Mouse (Mus musculus): ENCODE measurements around the gene Perp. TPM values are rescaled to one million over a fixed set of nuclear protein-coding genes. Genes with fewer than 3 reads are reported as not detected.

The Perp gene
- polyA plus RNA-seq, 1 experiment from 2014 or later = 42.6 TPM

DNA sequence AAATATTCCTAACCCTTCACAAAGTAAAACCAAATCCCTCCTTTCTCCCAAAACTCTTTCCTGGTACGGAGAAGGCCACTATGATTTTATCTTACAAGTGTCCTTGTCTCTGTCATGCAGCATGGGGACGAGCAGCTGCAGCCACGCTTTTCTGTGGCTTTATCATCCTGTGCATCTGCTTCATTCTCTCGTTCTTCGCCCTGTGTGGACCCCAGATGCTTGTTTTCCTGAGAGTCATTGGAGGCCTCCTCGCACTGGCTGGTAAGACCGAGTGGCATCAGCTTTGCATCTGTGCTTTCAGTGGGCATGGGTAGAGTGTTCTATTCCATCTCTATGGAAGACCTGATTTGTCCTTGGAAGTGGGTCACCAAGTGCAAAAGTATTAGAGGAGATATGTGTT lies 8.6 kb downstream of the Perp start:
- Histone ChIP-seq H3K4me2 (ENCODE audit: low read depth, low read length) (no peak overlapping the region), H3K4me3 (ENCODE audit: low read depth, low read length) (no peak overlapping the region), H3K27me3 (ENCODE audit: control insufficient read depth, insufficient read depth, low read length) (no peaks in the 10 kb centered on the region), H3K4me1 (ENCODE audit: control insufficient read depth, insufficient read depth, low read length) (no peaks in the 10 kb centered on the region), H3K36me3 (replicated peaks; ENCODE audit: control insufficient read depth, insufficient read depth, low read depth, low read length) (no peaks in the 10 kb centered on the region), H3K9ac (replicated peaks; ENCODE audit: low read length) (no peak overlapping the region), H3K9me3 (replicated peaks; ENCODE audit: control insufficient read depth, low read length) (no peaks in the 10 kb centered on the region), H3K27ac (replicated peaks; ENCODE audit: low read depth, low read length) (no peak overlapping the region)
- WGBS = 89% methylated on average over 7 of the region's 7 CpGs
- ATAC-seq (replicated peaks; ENCODE audit: insufficient number of reproducible peaks, low FRiP score, low TSS enrichment, low read depth) = no peak
- no peak for DNase-seq (ENCODE audit: low spot score)

GRCm38 (mm10) chr10:18857244-18857643 lies 12.4 kb downstream of the Perp start:
- no peak overlapping the region for H3K27ac ChIP-seq (replicated peaks; ENCODE audit: low read depth, low read length)

GRCm38 (mm10) chr10:18859632-18860031 lies 14.8 kb downstream of the Perp start:
- WGBS = 34% methylated on average over 3 of the region's 3 CpGs
- no peaks in the 10 kb centered on the region for H3K4me1 ChIP-seq (ENCODE audit: control insufficient read depth, insufficient read depth, low read length)
- H3K9ac ChIP-seq (replicated peaks; ENCODE audit: low read length) = no peak overlapping the region
- ATAC-seq (replicated peaks; ENCODE audit: insufficient number of reproducible peaks, low FRiP score, low TSS enrichment, low read depth) = no peak
- no peaks in the 10 kb centered on the region for H3K9me3 ChIP-seq (replicated peaks; ENCODE audit: control insufficient read depth, low read length)
- no peak for DNase-seq (ENCODE audit: low spot score)
- no peaks in the 10 kb centered on the region for H3K36me3 ChIP-seq (replicated peaks; ENCODE audit: control insufficient read depth, insufficient read depth, low read depth, low read length)
- no peaks in the 10 kb centered on the region for H3K27me3 ChIP-seq (ENCODE audit: control insufficient read depth, insufficient read depth, low read length)
- H3K4me3 ChIP-seq (ENCODE audit: low read depth, low read length) = no peak overlapping the region
- no peak overlapping the region for H3K4me2 ChIP-seq (ENCODE audit: low read depth, low read length)
- H3K27ac ChIP-seq (replicated peaks; ENCODE audit: low read depth, low read length) = no peak overlapping the region

More at GRCm38 (mm10) chr10:18857244-18857643, 12.4 kb downstream of the Perp start:
- WGBS = 81% methylated on average over 4 of the region's 4 CpGs
- no peak for ATAC-seq (replicated peaks; ENCODE audit: insufficient number of reproducible peaks, low FRiP score, low TSS enrichment, low read depth)
- H3K36me3 ChIP-seq (replicated peaks; ENCODE audit: control insufficient read depth, insufficient read depth, low read depth, low read length) = no peaks in the 10 kb centered on the region
- H3K9ac ChIP-seq (replicated peaks; ENCODE audit: low read length) = no peak overlapping the region
- no peak overlapping the region for H3K4me2 ChIP-seq (ENCODE audit: low read depth, low read length)
- no peak overlapping the region for H3K4me3 ChIP-seq (ENCODE audit: low read depth, low read length)
- H3K27me3 ChIP-seq (ENCODE audit: control insufficient read depth, insufficient read depth, low read length) = no peaks in the 10 kb centered on the region
- DNase-seq (ENCODE audit: low spot score) = no peak
- no peaks in the 10 kb centered on the region for H3K4me1 ChIP-seq (ENCODE audit: control insufficient read depth, insufficient read depth, low read length)
- H3K9me3 ChIP-seq (replicated peaks; ENCODE audit: control insufficient read depth, low read length) = no peaks in the 10 kb centered on the region

GRCm38 (mm10) chr10:18860119-18860824 lies 15.5 kb downstream of the Perp start:
- H3K27ac ChIP-seq (replicated peaks; ENCODE audit: low read depth, low read length) = no peak overlapping the region
- WGBS = 50% methylated on average over 5 of the region's 5 CpGs
- no peak for ATAC-seq (replicated peaks; ENCODE audit: insufficient number of reproducible peaks, low FRiP score, low TSS enrichment, low read depth)

DNA sequence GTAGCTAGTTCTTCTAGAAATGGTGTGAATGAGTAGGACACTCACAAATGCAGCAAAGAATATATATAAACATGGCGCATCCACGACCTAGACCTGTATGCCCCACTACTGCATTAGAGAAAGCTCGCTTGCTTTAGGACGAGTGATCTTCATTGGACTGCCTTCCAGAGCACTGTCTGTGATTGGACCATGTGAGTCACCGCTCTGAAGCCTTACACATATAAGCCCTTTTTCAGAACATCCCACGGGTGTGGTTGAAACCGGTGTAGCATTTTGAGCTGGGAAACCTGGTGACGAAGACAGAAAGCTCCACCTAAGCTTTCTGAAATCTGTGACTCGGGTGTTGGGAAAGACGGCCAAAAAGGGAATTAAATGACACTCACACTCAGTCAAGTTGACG lies 16.0 kb downstream of the Perp start:
- Histone ChIP-seq H3K27me3 (ENCODE audit: control insufficient read depth, insufficient read depth, low read length) (no peaks in the 10 kb centered on the region), H3K9ac (replicated peaks; ENCODE audit: low read length) (no peak overlapping the region), H3K36me3 (replicated peaks; ENCODE audit: control insufficient read depth, insufficient read depth, low read depth, low read length) (no peaks in the 10 kb centered on the region), H3K4me2 (ENCODE audit: low read depth, low read length) (no peak overlapping the region), H3K9me3 (replicated peaks; ENCODE audit: control insufficient read depth, low read length) (no peaks in the 10 kb centered on the region), H3K27ac (replicated peaks; ENCODE audit: low read depth, low read length) (no peak overlapping the region), H3K4me3 (ENCODE audit: low read depth, low read length) (no peak overlapping the region), H3K4me1 (ENCODE audit: control insufficient read depth, insufficient read depth, low read length) (no peaks in the 10 kb centered on the region)
- DNase-seq (ENCODE audit: low spot score) = no peak
- 87% methylated on average over 11 of the region's 11 CpGs for WGBS
- no peak for ATAC-seq (replicated peaks; ENCODE audit: insufficient number of reproducible peaks, low FRiP score, low TSS enrichment, low read depth)

More at GRCm38 (mm10) chr10:18860119-18860824, 15.5 kb downstream of the Perp start:
- Histone ChIP-seq H3K27me3 (ENCODE audit: control insufficient read depth, insufficient read depth, low read length) (no peaks in the 10 kb centered on the region), H3K36me3 (replicated peaks; ENCODE audit: control insufficient read depth, insufficient read depth, low read depth, low read length) (no peaks in the 10 kb centered on the region), H3K4me2 (ENCODE audit: low read depth, low read length) (no peak overlapping the region), H3K9ac (replicated peaks; ENCODE audit: low read length) (no peak overlapping the region), H3K4me3 (ENCODE audit: low read depth, low read length) (no peak overlapping the region), H3K4me1 (ENCODE audit: control insufficient read depth, insufficient read depth, low read length) (no peaks in the 10 kb centered on the region), H3K9me3 (replicated peaks; ENCODE audit: control insufficient read depth, low read length) (no peaks in the 10 kb centered on the region)
- no peak for DNase-seq (ENCODE audit: low spot score)

DNA sequence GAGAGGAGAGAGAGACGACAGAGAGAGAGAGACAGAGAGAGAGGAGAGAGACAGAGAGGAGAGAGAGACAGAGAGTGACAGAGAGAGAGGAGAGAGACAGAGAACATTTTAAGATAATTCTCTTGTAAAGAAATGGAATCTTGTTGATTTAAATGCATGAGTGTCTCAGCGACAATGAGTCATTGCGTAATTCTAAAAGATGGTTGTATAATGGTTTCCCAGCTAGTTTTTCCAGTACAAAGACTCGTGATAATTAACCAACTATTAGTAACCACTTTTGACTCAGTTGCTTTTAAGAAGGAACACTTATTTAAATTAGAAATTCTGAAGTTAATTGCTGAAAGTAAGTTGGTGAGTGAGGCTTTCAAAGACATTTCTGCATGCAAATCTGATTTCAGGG lies 16.6 kb downstream of the Perp start:
- 88% methylated on average over 4 of the region's 4 CpGs for WGBS
- no peaks in the 10 kb centered on the region for H3K36me3 ChIP-seq (replicated peaks; ENCODE audit: control insufficient read depth, insufficient read depth, low read depth, low read length)
- no peaks in the 10 kb centered on the region for H3K4me1 ChIP-seq (ENCODE audit: control insufficient read depth, insufficient read depth, low read length)
- no peak overlapping the region for H3K4me2 ChIP-seq (ENCODE audit: low read depth, low read length)
- H3K27ac ChIP-seq (replicated peaks; ENCODE audit: low read depth, low read length) = no peak overlapping the region
- no peak overlapping the region for H3K9ac ChIP-seq (replicated peaks; ENCODE audit: low read length)
- H3K9me3 ChIP-seq (replicated peaks; ENCODE audit: control insufficient read depth, low read length) = no peaks in the 10 kb centered on the region
- no peak overlapping the region for H3K4me3 ChIP-seq (ENCODE audit: low read depth, low read length)
- H3K27me3 ChIP-seq (ENCODE audit: control insufficient read depth, insufficient read depth, low read length) = no peaks in the 10 kb centered on the region
- DNase-seq (ENCODE audit: low spot score) = no peak
- ATAC-seq (replicated peaks; ENCODE audit: insufficient number of reproducible peaks, low FRiP score, low TSS enrichment, low read depth) = no peak

DNA sequence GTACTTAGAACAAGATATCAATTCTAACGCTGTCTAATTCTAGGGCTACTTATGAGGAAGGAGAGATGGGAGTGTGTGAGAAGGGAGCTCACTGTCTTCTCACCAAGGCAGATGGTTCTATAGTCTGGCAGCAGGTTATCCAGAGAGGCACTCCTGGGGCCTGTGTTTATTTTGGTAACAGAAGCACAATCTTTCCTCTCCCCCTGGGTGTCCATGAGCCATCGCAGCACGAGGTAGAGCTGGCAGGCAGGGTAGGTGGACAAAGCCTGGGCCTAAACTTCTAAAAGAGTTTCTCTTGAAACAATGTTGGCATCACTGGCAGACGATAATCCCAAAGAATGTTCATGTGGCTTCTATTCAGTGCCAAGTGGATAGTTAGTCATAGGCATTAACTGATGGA lies 18.5 kb downstream of the Perp start:
- Histone ChIP-seq H3K9ac (replicated peaks; ENCODE audit: low read length) (no peak overlapping the region), H3K27ac (replicated peaks; ENCODE audit: low read depth, low read length) (no peak overlapping the region), H3K9me3 (replicated peaks; ENCODE audit: control insufficient read depth, low read length) (no peaks in the 10 kb centered on the region), H3K36me3 (replicated peaks; ENCODE audit: control insufficient read depth, insufficient read depth, low read depth, low read length) (no peaks in the 10 kb centered on the region), H3K27me3 (ENCODE audit: control insufficient read depth, insufficient read depth, low read length) (no peaks in the 10 kb centered on the region), H3K4me1 (ENCODE audit: control insufficient read depth, insufficient read depth, low read length) (no peaks in the 10 kb centered on the region), H3K4me3 (ENCODE audit: low read depth, low read length) (no peak overlapping the region), H3K4me2 (ENCODE audit: low read depth, low read length) (no peak overlapping the region)
- 65% methylated on average over 4 of the region's 4 CpGs for WGBS
- ATAC-seq (replicated peaks; ENCODE audit: insufficient number of reproducible peaks, low FRiP score, low TSS enrichment, low read depth) (no peak), DNase-seq (ENCODE audit: low spot score) (no peak)

GRCm38 (mm10) chr10:18864753-18865152 lies 19.9 kb downstream of the Perp start:
- no peak for DNase-seq (ENCODE audit: low spot score)
- no peak overlapping the region for H3K27ac ChIP-seq (replicated peaks; ENCODE audit: low read depth, low read length)
- no peaks in the 10 kb centered on the region for H3K4me1 ChIP-seq (ENCODE audit: control insufficient read depth, insufficient read depth, low read length)
- no peaks in the 10 kb centered on the region for H3K36me3 ChIP-seq (replicated peaks; ENCODE audit: control insufficient read depth, insufficient read depth, low read depth, low read length)
- H3K4me2 ChIP-seq (ENCODE audit: low read depth, low read length) = no peak overlapping the region
- H3K4me3 ChIP-seq (ENCODE audit: low read depth, low read length) = no peak overlapping the region
- no peak for ATAC-seq (replicated peaks; ENCODE audit: insufficient number of reproducible peaks, low FRiP score, low TSS enrichment, low read depth)
- no peaks in the 10 kb centered on the region for H3K27me3 ChIP-seq (ENCODE audit: control insufficient read depth, insufficient read depth, low read length)
- H3K9ac ChIP-seq (replicated peaks; ENCODE audit: low read length) = no peak overlapping the region
- WGBS = 55% methylated on average over 5 of the region's 5 CpGs
- no peaks in the 10 kb centered on the region for H3K9me3 ChIP-seq (replicated peaks; ENCODE audit: control insufficient read depth, low read length)

Measured in embryonic facial prominence, embryonic 11.5 days (tissue).